Mouse (Mus musculus): ENCODE measurements around the gene Tpm3. TPM values are rescaled to one million over a fixed set of nuclear protein-coding genes. Genes with fewer than 3 reads are reported as not detected.

The Tpm3 gene
- polyA plus RNA-seq, 1 experiment from 2014 or later: 541 TPM

DNA sequence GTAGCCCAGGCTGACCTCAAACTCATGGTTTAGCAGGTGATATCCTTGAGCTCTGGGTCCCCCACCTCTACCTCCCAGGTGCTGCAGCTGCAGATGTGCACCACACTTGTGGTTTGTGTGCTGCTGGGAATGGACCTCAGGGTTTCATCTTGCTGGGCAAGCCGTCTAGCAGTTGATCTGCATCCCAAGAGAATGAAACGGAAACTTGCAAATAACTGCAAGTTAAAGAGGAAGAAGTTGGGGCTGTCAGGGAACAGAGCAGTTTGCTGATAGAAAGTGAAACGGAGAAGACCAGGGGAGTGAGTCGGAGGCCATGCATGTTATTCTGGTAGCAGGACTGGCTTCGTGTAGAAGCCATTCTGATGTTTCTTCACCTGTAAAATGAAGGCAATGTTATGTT lies 53.3 kb downstream of the Tpm3 start:
- Histone ChIP-seq H3K36me3 (no peaks in the 10 kb centered on the region), H3K4me1 (replicated peaks) (no peaks in the 10 kb centered on the region), H3K27ac (no peak overlapping the region), H3K9me3 (no peaks in the 10 kb centered on the region), H3K27me3 (ENCODE audit: insufficient read depth, poor library complexity, severe bottlenecking) (no peaks in the 10 kb centered on the region), H3K4me3 (no peak overlapping the region)
- no peak for DNase-seq (ENCODE audit: low spot score)
- 79% methylated on average over 5 of the region's 5 CpGs for WGBS

GRCm38 (mm10) chr3:90127881-90128280 lies 55.4 kb downstream of the Tpm3 start:
- no peaks in the 10 kb centered on the region for H3K4me1 ChIP-seq (replicated peaks)
- DNase-seq (ENCODE audit: low spot score): no peak
- H3K4me3 ChIP-seq: no peak overlapping the region
- WGBS: 91% methylated on average over 6 of the region's 6 CpGs
- H3K27me3 ChIP-seq (ENCODE audit: insufficient read depth, poor library complexity, severe bottlenecking): no peaks in the 10 kb centered on the region
- H3K27ac ChIP-seq: no peak overlapping the region
- H3K9me3 ChIP-seq: no peaks in the 10 kb centered on the region
- no peaks in the 10 kb centered on the region for H3K36me3 ChIP-seq

DNA sequence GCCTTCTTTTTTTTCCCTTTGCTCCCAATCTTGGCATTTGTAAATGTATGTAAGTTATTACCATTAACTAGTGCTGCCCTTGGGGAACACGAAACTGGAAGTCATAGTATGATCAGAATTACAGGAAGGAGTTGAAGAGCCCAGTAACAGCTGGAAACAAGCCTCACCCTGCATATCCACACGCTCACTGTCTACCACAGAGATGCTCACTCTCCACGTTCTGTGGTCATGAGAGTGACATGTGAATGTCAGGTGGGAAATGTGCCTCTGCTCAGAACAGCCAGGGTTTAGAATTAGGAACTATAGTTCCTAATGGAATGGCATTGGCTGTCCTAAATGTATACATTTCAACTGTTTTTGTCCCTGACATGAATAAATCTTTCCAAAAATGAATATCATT lies 60.3 kb downstream of the Tpm3 start:
- H3K36me3 ChIP-seq: no peaks in the 10 kb centered on the region
- no peak overlapping the region for H3K27ac ChIP-seq
- no peaks in the 10 kb centered on the region for H3K9me3 ChIP-seq
- no peaks in the 10 kb centered on the region for H3K27me3 ChIP-seq (ENCODE audit: insufficient read depth, poor library complexity, severe bottlenecking)
- no peak for DNase-seq (ENCODE audit: low spot score)
- WGBS: 91% methylated on average over 3 of the region's 3 CpGs
- H3K4me3 ChIP-seq: no peak overlapping the region
- no peaks in the 10 kb centered on the region for H3K4me1 ChIP-seq (replicated peaks)

DNA sequence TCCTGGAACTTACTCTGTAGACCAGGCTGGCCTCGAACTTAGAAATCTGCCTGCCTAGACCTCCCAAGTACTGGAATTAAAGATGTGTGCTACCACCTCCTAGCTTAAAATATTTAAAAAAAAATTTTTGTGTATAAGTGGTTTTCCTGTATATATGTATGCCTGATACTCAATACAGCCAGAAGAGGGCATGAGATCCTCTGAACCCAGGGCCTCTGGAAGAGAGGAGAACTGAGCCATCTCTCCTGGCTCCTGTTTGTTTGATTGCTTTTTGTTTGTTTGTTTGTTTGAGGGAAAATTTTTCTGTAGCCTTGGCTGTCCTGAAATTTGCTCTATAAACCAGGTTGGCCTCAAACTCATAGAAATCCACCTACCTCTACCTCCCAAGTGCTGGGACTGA lies 60.9 kb downstream of the Tpm3 start:
- no peaks in the 10 kb centered on the region for H3K9me3 ChIP-seq
- 90% methylated on average over 1 of the region's 1 CpGs for WGBS
- no peaks in the 10 kb centered on the region for H3K27me3 ChIP-seq (ENCODE audit: insufficient read depth, poor library complexity, severe bottlenecking)
- H3K27ac ChIP-seq: no peak overlapping the region
- DNase-seq (ENCODE audit: low spot score): no peak
- no peak overlapping the region for H3K4me3 ChIP-seq
- no peaks in the 10 kb centered on the region for H3K4me1 ChIP-seq (replicated peaks)
- H3K36me3 ChIP-seq: no peaks in the 10 kb centered on the region

DNA sequence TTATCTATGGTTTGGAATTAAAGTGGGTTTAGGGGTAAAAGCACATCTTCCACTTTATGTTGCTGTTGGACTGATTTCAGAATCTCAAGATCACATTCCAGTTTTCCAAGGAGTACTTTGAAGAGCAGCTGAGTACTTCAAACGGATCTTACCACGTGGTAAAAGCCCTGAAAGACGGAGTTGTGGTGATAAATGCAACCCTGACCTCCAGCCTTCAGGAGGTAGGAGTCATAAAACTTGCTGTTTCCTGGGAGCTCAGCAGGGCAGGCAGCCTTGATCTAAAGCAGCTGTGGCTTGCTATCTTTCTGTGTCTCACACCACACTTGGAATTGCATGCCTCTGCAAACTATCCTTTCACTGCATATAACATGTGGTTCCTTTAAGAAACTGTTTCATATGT lies 62.0 kb downstream of the Tpm3 start:
- DNase-seq (ENCODE audit: low spot score): no peak
- Histone ChIP-seq H3K36me3 (no peaks in the 10 kb centered on the region), H3K27ac (no peak overlapping the region), H3K4me3 (no peak overlapping the region), H3K27me3 (ENCODE audit: insufficient read depth, poor library complexity, severe bottlenecking) (no peaks in the 10 kb centered on the region), H3K4me1 (replicated peaks) (no peaks in the 10 kb centered on the region), H3K9me3 (no peaks in the 10 kb centered on the region)
- WGBS: 73% methylated on average over 3 of the region's 3 CpGs

GRCm38 (mm10) chr3:90134993-90135392 lies 62.5 kb downstream of the Tpm3 start:
- no peak overlapping the region for H3K4me3 ChIP-seq

GRCm38 (mm10) chr3:90136660-90137059 lies 64.2 kb downstream of the Tpm3 start:
- WGBS: 37% methylated on average over 13 of the region's 13 CpGs
- no peak for DNase-seq (ENCODE audit: low spot score)
- no peak overlapping the region for H3K27ac ChIP-seq

More at GRCm38 (mm10) chr3:90134993-90135392, 62.5 kb downstream of the Tpm3 start:
- no peaks in the 10 kb centered on the region for H3K36me3 ChIP-seq
- WGBS: 87% methylated on average over 5 of the region's 5 CpGs
- DNase-seq (ENCODE audit: low spot score): no peak
- no peak overlapping the region for H3K27ac ChIP-seq
- no peaks in the 10 kb centered on the region for H3K27me3 ChIP-seq (ENCODE audit: insufficient read depth, poor library complexity, severe bottlenecking)
- no peaks in the 10 kb centered on the region for H3K4me1 ChIP-seq (replicated peaks)
- H3K9me3 ChIP-seq: no peaks in the 10 kb centered on the region

DNA sequence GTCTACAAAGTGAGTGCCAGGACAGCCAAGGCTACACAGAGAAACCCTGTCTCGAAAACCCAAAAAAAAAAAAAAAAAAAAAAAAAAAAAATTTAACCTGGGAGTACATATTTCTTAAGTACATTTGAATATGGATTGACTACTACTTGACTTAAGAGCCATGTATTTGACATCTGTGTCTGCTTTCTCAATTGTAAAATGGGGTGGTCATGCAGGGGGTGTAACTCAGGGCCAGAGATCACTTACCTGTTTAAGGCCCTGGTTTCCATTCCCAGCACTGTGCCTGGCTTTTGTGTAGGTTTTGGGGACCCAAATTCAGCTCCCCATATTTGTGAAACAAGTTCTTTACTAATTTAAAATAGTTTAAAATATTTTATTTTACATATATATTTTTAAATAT lies 65.2 kb downstream of the Tpm3 start:
- Histone ChIP-seq H3K27me3 (ENCODE audit: insufficient read depth, poor library complexity, severe bottlenecking) (no peaks in the 10 kb centered on the region), H3K9me3 (no peaks in the 10 kb centered on the region), H3K27ac (no peak overlapping the region), H3K4me3 (no peak overlapping the region), H3K36me3 (no peaks in the 10 kb centered on the region), H3K4me1 (replicated peaks) (no peaks in the 10 kb centered on the region)
- WGBS: 63% methylated on average over 1 of the region's 1 CpGs
- no peak for DNase-seq (ENCODE audit: low spot score)

More at GRCm38 (mm10) chr3:90136660-90137059, 64.2 kb downstream of the Tpm3 start:
- H3K36me3 ChIP-seq: no peaks in the 10 kb centered on the region
- no peaks in the 10 kb centered on the region for H3K4me1 ChIP-seq (replicated peaks)
- no peak overlapping the region for H3K4me3 ChIP-seq
- no peaks in the 10 kb centered on the region for H3K9me3 ChIP-seq
- H3K27me3 ChIP-seq (ENCODE audit: insufficient read depth, poor library complexity, severe bottlenecking): no peaks in the 10 kb centered on the region

DNA sequence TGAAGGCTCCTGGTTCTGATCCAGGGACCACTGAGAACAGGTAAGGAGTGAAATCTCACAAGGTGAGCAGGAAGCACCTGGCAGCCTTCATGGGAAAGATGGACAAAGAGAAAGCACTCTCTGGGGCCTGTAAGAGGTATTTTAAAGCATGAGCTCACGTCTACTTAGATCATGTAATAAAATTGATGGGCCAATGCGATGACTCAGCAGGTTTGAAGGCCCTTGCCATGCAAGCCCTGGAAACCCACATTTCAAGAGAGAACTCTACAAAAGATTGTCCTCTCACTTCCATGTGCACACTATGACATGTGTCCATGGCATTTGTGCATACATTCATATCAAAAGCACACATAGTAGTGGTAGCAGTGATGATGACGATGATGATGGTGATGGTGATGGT lies 67.5 kb downstream of the Tpm3 start:
- Histone ChIP-seq H3K9me3 (no peaks in the 10 kb centered on the region), H3K36me3 (no peaks in the 10 kb centered on the region), H3K4me3 (no peak overlapping the region), H3K27ac (no peak overlapping the region), H3K27me3 (ENCODE audit: insufficient read depth, poor library complexity, severe bottlenecking) (no peaks in the 10 kb centered on the region), H3K4me1 (replicated peaks) (no peaks in the 10 kb centered on the region)
- DNase-seq (ENCODE audit: low spot score): no peak
- 91% methylated on average over 3 of the region's 3 CpGs for WGBS

DNA sequence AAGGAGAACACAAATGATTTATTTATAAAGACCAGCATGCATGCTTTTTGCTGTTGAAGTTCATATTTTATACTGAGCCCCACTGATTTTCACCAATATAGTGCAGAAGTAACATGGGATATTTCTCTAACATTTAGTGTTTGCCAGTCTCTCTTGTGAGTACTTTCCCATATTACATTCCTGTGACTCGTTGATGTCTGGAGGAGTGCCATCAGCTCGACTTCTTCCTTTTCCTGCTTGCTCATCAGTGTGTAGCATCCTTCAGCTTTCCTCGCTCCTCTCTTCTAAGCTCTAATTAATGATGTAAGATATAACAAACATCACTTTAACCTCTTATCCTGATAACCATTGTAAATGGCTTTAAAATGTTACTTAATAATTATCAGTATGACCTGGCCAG lies 73.0 kb downstream of the Tpm3 start:
- WGBS: 89% methylated on average over 3 of the region's 3 CpGs
- no peak overlapping the region for H3K4me3 ChIP-seq
- H3K4me1 ChIP-seq (replicated peaks): no peaks in the 10 kb centered on the region
- H3K36me3 ChIP-seq: no peaks in the 10 kb centered on the region
- no peak for DNase-seq (ENCODE audit: low spot score)
- H3K9me3 ChIP-seq: no peaks in the 10 kb centered on the region
- no peak overlapping the region for H3K27ac ChIP-seq
- no peaks in the 10 kb centered on the region for H3K27me3 ChIP-seq (ENCODE audit: insufficient read depth, poor library complexity, severe bottlenecking)

GRCm38 (mm10) chr3:90146651-90147050 lies 74.2 kb downstream of the Tpm3 start:
- Histone ChIP-seq H3K27ac (no peak overlapping the region), H3K27me3 (ENCODE audit: insufficient read depth, poor library complexity, severe bottlenecking) (no peaks in the 10 kb centered on the region), H3K9me3 (no peaks in the 10 kb centered on the region), H3K36me3 (no peaks in the 10 kb centered on the region), H3K4me3 (no peak overlapping the region), H3K4me1 (replicated peaks) (no peaks in the 10 kb centered on the region)
- WGBS: 87% methylated on average over 1 of the region's 1 CpGs
- DNase-seq (ENCODE audit: low spot score): no peak

MicroRNAs within 50 kb of the gene (microRNA counts, 519-probe panel; counts per million panel counts)
- microRNA mmu-miR-190b: 1,255 counts per million, percentile 77 among the panel's probes with 10 or more counts

Other genes with a start within 250 kb of the Tpm3 start
- 2.3 and 2.8 TPM in 2 replicates for gene She, start 241.3 kb upstream of the Tpm3 start, polyA plus RNA-seq (2016; fragmentation: Nextera tagmentation; extraction: Ambion mirVana)
- gene Il6ra, start 159.5 kb upstream of the Tpm3 start, polyA plus RNA-seq (2016; fragmentation: Nextera tagmentation; extraction: Ambion mirVana): 0.52 and 1.5 TPM in 2 replicates
- gene Atp8b2, start 109.1 kb upstream of the Tpm3 start, polyA plus RNA-seq (2016; fragmentation: Nextera tagmentation; extraction: Ambion mirVana): 13.7 and 14.5 TPM in 2 replicates
- gene Hax1, start 73.9 kb upstream of the Tpm3 start, polyA plus RNA-seq (2016; fragmentation: Nextera tagmentation; extraction: Ambion mirVana): 181 and 189 TPM in 2 replicates
- 219 and 222 TPM in 2 replicates for gene 4933434E20Rik, start 21.0 kb upstream of the Tpm3 start, polyA plus RNA-seq (2016; fragmentation: Nextera tagmentation; extraction: Ambion mirVana)
- 199 and 208 TPM in 2 replicates for gene Ubap2l, start 20.0 kb upstream of the Tpm3 start, polyA plus RNA-seq (2016; fragmentation: Nextera tagmentation; extraction: Ambion mirVana)
- 0.50 and 0.56 TPM in 2 replicates for gene Nup210l, start 31.5 kb downstream of the Tpm3 start, polyA plus RNA-seq (2016; fragmentation: Nextera tagmentation; extraction: Ambion mirVana)
- 1,066 and 1,137 TPM in 2 replicates for gene Rps27, start 141.0 kb downstream of the Tpm3 start, polyA plus RNA-seq (2016; fragmentation: Nextera tagmentation; extraction: Ambion mirVana)
- gene Rab13, start 141.0 kb downstream of the Tpm3 start, polyA plus RNA-seq (2016; fragmentation: Nextera tagmentation; extraction: Ambion mirVana): 25.5 and 27.8 TPM in 2 replicates
- 91.4 and 95.7 TPM in 2 replicates for gene Jtb, start 158.9 kb downstream of the Tpm3 start, polyA plus RNA-seq (2016; fragmentation: Nextera tagmentation; extraction: Ambion mirVana)
- gene Creb3l4, start 170.9 kb downstream of the Tpm3 start, polyA plus RNA-seq (2016; fragmentation: Nextera tagmentation; extraction: Ambion mirVana): 4.2 and 4.3 TPM in 2 replicates
- gene Slc39a1, start 175.5 kb downstream of the Tpm3 start, polyA plus RNA-seq (2016; fragmentation: Nextera tagmentation; extraction: Ambion mirVana): 62.5 and 65.3 TPM in 2 replicates
- gene Crtc2, start 181.5 kb downstream of the Tpm3 start, polyA plus RNA-seq (2016; fragmentation: Nextera tagmentation; extraction: Ambion mirVana): 20.8 and 28.4 TPM in 2 replicates
- 5.7 and 7.1 TPM in 2 replicates for gene Dennd4b, start 192.5 kb downstream of the Tpm3 start, polyA plus RNA-seq (2016; fragmentation: Nextera tagmentation; extraction: Ambion mirVana)
- gene Gatad2b, start 220.5 kb downstream of the Tpm3 start, polyA plus RNA-seq (2016; fragmentation: Nextera tagmentation; extraction: Ambion mirVana): 15.3 and 17.9 TPM in 2 replicates

Measured in hindbrain, embryonic 10.5 days (tissue).